Mouse (Mus musculus) cerebellum, adult 2 months (tissue): Measurements from ENCODE around the gene Snf8.

Experiments
- CTCF ChIP-seq: fragments of 200-500 bp; IDR thresholded peaks from 2 replicates; pipeline ENCODE4 v1.5.1; 2011; ENCODE audit warnings: low read depth, mild to moderate bottlenecking, control low read depth, low read length, moderate library complexity, borderline replicate concordance; ENCODE audit not compliant: insufficient read depth
- POLR2A ChIP-seq: fragments of 200-500 bp; IDR thresholded peaks from 2 replicates; pipeline ENCODE4 v1.6.1; 2011; ENCODE audit warnings: low read length, control low read depth, borderline replicate concordance; ENCODE audit not compliant: insufficient read depth

- no peak for TF ChIP-seq POLR2A
- no peak for TF ChIP-seq CTCF
Measured at GRCm38 (mm10) chr11:95990886-95991708, 43.6 kb upstream of the Snf8 start.
